Mouse (Mus musculus): Measurements from ENCODE around the gene Fxyd5. TPM values are rescaled to one million over a fixed set of nuclear protein-coding genes. Genes with fewer than 3 reads are reported as not detected.
A peak's percentile ranks its signal among the peaks of the same experiment; 100 is the strongest.

The Fxyd5 gene
- polyA plus RNA-seq, 1 experiment from 2014 or later: 43.9 TPM

DNA sequence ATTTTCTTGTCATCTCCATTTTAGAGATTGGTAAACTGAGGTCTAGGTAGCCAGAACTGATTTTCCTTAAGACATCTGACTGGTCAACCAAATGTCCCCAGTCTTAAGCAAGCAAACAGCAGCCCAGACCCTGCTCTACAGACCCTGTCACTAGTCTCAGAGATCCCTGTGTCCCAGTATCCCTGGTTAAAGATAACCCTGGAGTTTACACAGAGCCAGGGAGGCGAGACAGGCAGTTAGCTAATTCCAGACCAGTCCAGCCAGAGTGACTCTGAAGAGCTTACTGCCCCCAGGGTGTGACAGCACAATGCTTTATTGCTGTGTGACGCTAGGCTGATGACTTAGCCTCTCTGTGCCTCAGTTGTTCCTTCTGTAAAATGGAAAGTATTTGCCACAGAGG lies 14.8 kb upstream of the Fxyd5 start, which contains the start of gene Fxyd1:
TSS of gene Fxyd1 (minus strand) at position 129 of the 400 bp plus-strand sequence.
- no peak within 1 kb of the TSS for H3K9ac ChIP-seq
- H3K9me3 ChIP-seq (ENCODE audit: low read depth, low read length): no peaks in the 10 kb centered on the region
- WGBS: 59% methylated on average over 2 of the region's 2 CpGs
- H3K27me3 ChIP-seq (ENCODE audit: insufficient read depth, low read length): peaks cover 22% of the 10 kb centered on the region
- H3K4me1 ChIP-seq (ENCODE audit: insufficient read depth): peaks cover 20% of the 10 kb centered on the region
- peak within 1 kb of the TSS; percentile 68; the same call in 1 of the 2 replicates for H3K27ac ChIP-seq (ENCODE audit: low read depth)
- no peaks in the 10 kb centered on the region for H3K36me3 ChIP-seq (ENCODE audit: insufficient read depth)
- TF ChIP-seq CTCF (IDR thresholded peaks at IDR 0.05; ENCODE audit: low read depth): no peak
- DNase-seq: no peak
- no peak within 1 kb of the TSS for H3K4me3 ChIP-seq (ENCODE audit: low read depth, low read length)
- no peak for ATAC-seq (ENCODE audit: insufficient read depth)
- H3K4me2 ChIP-seq: no peak within 1 kb of the TSS; the same call in 1 of the 2 replicates

DNA sequence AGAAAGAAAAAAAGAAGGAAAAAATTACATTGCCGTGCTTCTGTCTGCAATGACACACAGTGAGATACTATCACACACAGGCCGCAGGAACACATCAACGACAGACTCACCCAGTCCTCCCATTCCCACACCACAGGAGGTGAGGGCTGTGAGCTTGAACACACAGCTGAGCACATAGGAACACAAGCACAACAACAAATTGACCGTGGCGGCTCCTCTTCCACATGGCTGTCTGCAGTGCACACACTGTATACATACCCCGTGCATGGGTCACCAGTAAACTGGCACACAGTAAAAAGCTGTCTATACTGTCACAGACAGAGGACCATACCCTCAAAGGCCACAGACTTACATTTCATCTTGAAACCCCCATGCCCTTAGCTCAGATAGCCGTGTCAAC lies 14.2 kb upstream of the Fxyd5 start:
- no peak for ATAC-seq (ENCODE audit: insufficient read depth)
- 67% methylated on average over 7 of the region's 7 CpGs for WGBS
- H3K9me3 ChIP-seq (ENCODE audit: low read depth, low read length): no peaks in the 10 kb centered on the region
- no peak overlapping the region for H3K9ac ChIP-seq
- no peak overlapping the region for H3K4me3 ChIP-seq (ENCODE audit: low read depth, low read length)
- no peaks in the 10 kb centered on the region for H3K36me3 ChIP-seq (ENCODE audit: insufficient read depth)
- H3K4me2 ChIP-seq: no peak overlapping the region
- no peak overlapping the region; the same call in 1 of the 2 replicates for H3K27ac ChIP-seq (ENCODE audit: low read depth)
- peaks cover 21% of the 10 kb centered on the region for H3K4me1 ChIP-seq (ENCODE audit: insufficient read depth)
- peaks cover 28% of the 10 kb centered on the region for H3K27me3 ChIP-seq (ENCODE audit: insufficient read depth, low read length)
- no peak for TF ChIP-seq CTCF (IDR thresholded peaks at IDR 0.05; ENCODE audit: low read depth)
- no peak for DNase-seq

DNA sequence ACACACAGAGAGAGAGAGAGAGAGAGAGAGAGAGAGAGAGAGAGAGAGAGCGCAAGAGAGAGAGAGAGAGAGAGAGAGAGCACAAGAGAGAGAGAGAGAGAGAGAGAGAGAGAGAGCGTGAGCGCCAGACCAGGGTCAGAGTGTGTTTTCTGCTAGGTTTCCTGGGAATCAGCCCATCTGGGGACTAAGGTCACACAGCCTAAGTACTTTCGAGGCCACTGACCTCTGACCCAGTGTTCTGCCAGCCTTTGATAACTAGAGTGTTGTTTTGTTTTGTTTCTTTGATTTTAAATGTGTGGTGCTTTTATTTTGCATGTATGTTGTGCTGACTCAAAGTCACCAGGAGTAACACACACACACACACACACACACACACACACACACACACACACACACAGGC lies 13.6 kb upstream of the Fxyd5 start:
- Histone ChIP-seq H3K27me3 (ENCODE audit: insufficient read depth, low read length) (peaks cover 33% of the 10 kb centered on the region), H3K27ac (ENCODE audit: low read depth) (peak overlapping the region; percentile 68; the same call in 1 of the 2 replicates), H3K9ac (no peak overlapping the region), H3K36me3 (ENCODE audit: insufficient read depth) (no peaks in the 10 kb centered on the region), H3K4me2 (peak overlapping the region; percentile 51; the same call in 1 of the 2 replicates), H3K4me3 (ENCODE audit: low read depth, low read length) (no peak overlapping the region), H3K9me3 (ENCODE audit: low read depth, low read length) (no peaks in the 10 kb centered on the region), H3K4me1 (ENCODE audit: insufficient read depth) (peaks cover 23% of the 10 kb centered on the region)
- WGBS: 12% methylated on average over 3 of the region's 4 CpGs
- DNase-seq (peak; percentile 46), ATAC-seq (ENCODE audit: insufficient read depth) (no peak)
- TF ChIP-seq CTCF (IDR thresholded peaks at IDR 0.05; ENCODE audit: low read depth): no peak

DNA sequence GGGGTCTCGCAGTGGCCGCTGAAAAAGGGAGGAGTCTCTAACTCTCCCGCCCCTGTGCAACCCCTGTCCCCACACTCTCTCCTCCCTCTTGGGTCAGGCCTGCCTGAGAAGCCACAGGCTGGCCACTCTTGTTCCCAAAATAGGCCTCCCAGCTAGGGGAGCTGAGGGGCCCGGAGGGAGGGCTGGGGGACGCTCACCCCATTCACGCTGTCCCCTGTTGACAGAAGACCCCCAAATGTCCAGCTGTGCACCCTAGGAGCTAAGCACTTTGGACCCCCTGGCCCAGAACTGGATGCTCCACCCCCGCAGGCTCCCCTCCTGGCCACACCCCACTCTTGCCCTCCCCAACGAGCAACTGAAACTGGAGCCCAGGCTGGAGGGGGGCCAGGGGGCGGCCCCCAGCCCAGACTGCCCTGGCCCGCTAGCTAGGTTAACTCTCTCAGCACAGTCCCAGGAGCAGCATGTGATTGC lies 13.1 kb upstream of the Fxyd5 start:
- H3K36me3 ChIP-seq (ENCODE audit: insufficient read depth): no peaks in the 10 kb centered on the region
- peaks cover 23% of the 10 kb centered on the region for H3K4me1 ChIP-seq (ENCODE audit: insufficient read depth)
- 5% methylated on average over 10 of the region's 10 CpGs for WGBS
- DNase-seq (peak; percentile 88), ATAC-seq (ENCODE audit: insufficient read depth) (peak; percentile 89)
- H3K4me3 ChIP-seq (ENCODE audit: low read depth, low read length): peak overlapping the region; percentile 22
- TF ChIP-seq CTCF (IDR thresholded peaks at IDR 0.05; ENCODE audit: low read depth): no peak
- peak overlapping the region; percentile 68; the same call in 1 of the 2 replicates for H3K27ac ChIP-seq (ENCODE audit: low read depth)
- no peaks in the 10 kb centered on the region for H3K9me3 ChIP-seq (ENCODE audit: low read depth, low read length)
- H3K27me3 ChIP-seq (ENCODE audit: insufficient read depth, low read length): peaks cover 38% of the 10 kb centered on the region
- peak overlapping the region; percentile 22; the same call in 1 of the 2 replicates for H3K9ac ChIP-seq
- peak overlapping the region; percentile 51 for H3K4me2 ChIP-seq

DNA sequence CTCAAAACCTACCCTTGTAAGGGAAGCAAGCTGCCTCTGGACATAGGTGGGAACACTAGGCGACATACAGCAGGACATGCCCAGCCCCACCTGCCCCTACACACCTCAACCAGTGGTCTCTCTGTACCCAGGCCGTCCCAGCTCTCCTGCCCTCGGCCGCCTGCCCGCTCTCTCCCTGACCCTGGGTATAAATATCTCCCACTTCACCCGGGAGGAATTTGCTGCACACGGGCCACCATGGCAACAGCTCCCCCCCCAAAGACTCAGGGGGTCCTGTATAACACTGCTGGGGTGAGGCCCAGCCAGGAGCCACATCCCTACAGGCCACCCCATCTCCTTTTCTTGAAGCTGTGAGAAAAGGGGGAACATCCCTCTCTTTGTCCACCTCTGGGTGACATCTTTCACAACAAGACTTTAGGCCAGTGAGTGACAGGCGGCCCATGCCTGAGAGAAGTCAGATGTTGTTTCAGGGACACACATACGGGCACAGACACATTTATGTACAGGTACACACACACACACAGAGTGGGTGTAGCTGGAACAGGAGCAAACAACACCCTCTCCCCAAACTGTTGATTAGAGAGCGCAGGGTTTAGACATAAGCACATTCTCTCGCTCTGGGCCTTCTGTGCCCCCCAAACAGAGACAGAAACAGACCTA lies 12.5 kb upstream of the Fxyd5 start:
- Histone ChIP-seq H3K4me2 (peak overlapping the region; percentile 51), H3K9ac (peak overlapping the region; percentile 22; the same call in 1 of the 2 replicates), H3K27me3 (ENCODE audit: insufficient read depth, low read length) (peaks cover 44% of the 10 kb centered on the region), H3K4me1 (ENCODE audit: insufficient read depth) (peaks cover 23% of the 10 kb centered on the region), H3K4me3 (ENCODE audit: low read depth, low read length) (peak overlapping the region; percentile 22), H3K36me3 (ENCODE audit: insufficient read depth) (no peaks in the 10 kb centered on the region), H3K27ac (ENCODE audit: low read depth) (peak overlapping the region; percentile 68; the same call in 1 of the 2 replicates), H3K9me3 (ENCODE audit: low read depth, low read length) (no peaks in the 10 kb centered on the region)
- WGBS: 33% methylated on average over 11 of the region's 11 CpGs
- TF ChIP-seq CTCF (IDR thresholded peaks at IDR 0.05; ENCODE audit: low read depth): no peak
- no peak for DNase-seq
- ATAC-seq (ENCODE audit: insufficient read depth): 0 out of 2 replicates have a peak, but pooled peaks have one; percentile 0

DNA sequence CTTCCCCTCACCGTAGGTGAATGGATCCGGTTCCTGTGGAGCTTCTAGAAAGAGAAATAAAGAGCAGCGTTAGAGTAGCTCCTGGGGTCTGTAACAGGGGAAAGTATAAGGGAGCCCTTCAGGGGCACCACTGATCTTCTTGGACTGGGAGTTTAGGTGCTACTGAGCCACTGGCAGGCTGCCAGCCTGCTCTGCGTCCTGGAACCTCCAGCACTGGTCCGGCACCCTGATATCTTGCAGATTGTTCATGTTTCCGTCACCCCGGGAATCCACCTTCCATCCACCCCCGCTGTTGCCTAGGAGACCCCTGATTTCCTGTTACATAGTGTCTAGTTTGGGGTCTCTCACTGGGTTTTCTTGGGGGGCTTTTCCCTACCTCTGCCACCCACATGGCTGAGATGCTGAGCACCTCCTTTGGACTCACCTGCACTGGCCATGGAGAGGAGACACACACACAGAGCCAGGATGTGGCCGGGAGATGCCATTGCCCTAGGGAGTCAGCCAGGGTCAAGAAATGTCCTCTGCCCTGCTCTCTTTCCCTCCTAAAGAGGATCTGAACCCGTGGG lies 11.7 kb upstream of the Fxyd5 start:
- Histone ChIP-seq H3K4me1 (ENCODE audit: insufficient read depth) (peaks cover 23% of the 10 kb centered on the region), H3K27me3 (ENCODE audit: insufficient read depth, low read length) (peaks cover 51% of the 10 kb centered on the region), H3K9me3 (ENCODE audit: low read depth, low read length) (no peaks in the 10 kb centered on the region), H3K4me3 (ENCODE audit: low read depth, low read length) (peak overlapping the region; percentile 22; the same call in 1 of the 2 replicates), H3K4me2 (peak overlapping the region; percentile 51; the same call in 1 of the 2 replicates), H3K9ac (no peak overlapping the region), H3K27ac (ENCODE audit: low read depth) (no peak overlapping the region; the same call in 1 of the 2 replicates), H3K36me3 (ENCODE audit: insufficient read depth) (no peaks in the 10 kb centered on the region)
- WGBS: 23% methylated on average over 10 of the region's 10 CpGs
- DNase-seq: peak; percentile 38
- ATAC-seq (ENCODE audit: insufficient read depth): no peak
- TF ChIP-seq CTCF (IDR thresholded peaks at IDR 0.05; ENCODE audit: low read depth): no peak
